Mouse (Mus musculus) heart, embryonic 14.5 days (tissue): ENCODE data around the gene Sp8. TPM values are rescaled to one million over a fixed set of nuclear protein-coding genes. Genes with fewer than 3 reads are reported as not detected.

Experiments
- ATAC-seq: fragments of 200-750 bp; cut with Nextera tagmentation; 2 replicates; pipeline ENCODE4 v1.8.0; 2017; ENCODE audit warnings: low read depth, moderate TSS enrichment; ENCODE audit not compliant: insufficient number of reproducible peaks, insufficient read depth, low FRiP score
- H3K27ac ChIP-seq, 2 experiments: fragments of 200-500 bp in 1 of 2; fragments of 300-500 bp in 1 of 2; sonication (generic) in 1 of 2; replicated peaks in 1 of 2; 2 replicates each; pipeline ENCODE4 v1.5.1; 2012 to 2014; ENCODE audit warnings: low read depth in 2 of 2, low read length in 2 of 2, control low read depth in 1 of 2, mild to moderate bottlenecking in 1 of 2, mixed read lengths in 1 of 2; ENCODE audit not compliant: control insufficient read depth in 1 of 2, insufficient read depth in 1 of 2
- H3K27me3 ChIP-seq: fragments of 300-500 bp; sonication (generic); 2 replicates; pipeline ENCODE4 v1.6.1; 2014; ENCODE audit warnings: mild to moderate bottlenecking, low read length, control low read depth; ENCODE audit not compliant: control insufficient read depth, insufficient read depth
- H3K36me3 ChIP-seq: fragments of 300-500 bp; sonication (generic); 2 replicates; pipeline ENCODE4 v1.6.1; 2014; ENCODE audit warnings: mild to moderate bottlenecking, control low read depth, low read length, mixed read lengths; ENCODE audit not compliant: control insufficient read depth, insufficient read depth
- H3K4me1 ChIP-seq, 2 experiments: fragments of 200-500 bp in 1 of 2; fragments of 300-500 bp in 1 of 2; sonication (generic) in 1 of 2; 2 replicates each; pipeline ENCODE4 v1.6.1; 2012 to 2014; ENCODE audit warnings: low read length in 2 of 2, control low read depth in 1 of 2, mixed read lengths in 1 of 2; ENCODE audit not compliant: control insufficient read depth in 2 of 2, insufficient read depth in 2 of 2
- H3K4me2 ChIP-seq: fragments of 300-500 bp; sonication (generic); 2 replicates; pipeline ENCODE4 v1.6.1; 2014; ENCODE audit warnings: mild to moderate bottlenecking, low read length
- H3K4me3 ChIP-seq, 2 experiments: fragments of 200-500 bp in 1 of 2; fragments of 300-500 bp in 1 of 2; sonication (generic) in 1 of 2; 2 replicates each; pipeline ENCODE4 v1.5.1; 2012 to 2014; ENCODE audit warnings: low read length in 2 of 2, mild to moderate bottlenecking in 2 of 2, control low read depth in 1 of 2, low read depth in 1 of 2, moderate library complexity in 1 of 2; ENCODE audit not compliant: control insufficient read depth in 1 of 2, insufficient read depth in 1 of 2
- H3K9ac ChIP-seq: fragments of 300-500 bp; sonication (generic); 2 replicates; pipeline ENCODE4 v1.6.1; 2014; ENCODE audit warnings: mild to moderate bottlenecking, low read length
- H3K9me3 ChIP-seq: fragments of 300-500 bp; sonication (generic); 2 replicates; pipeline ENCODE4 v1.6.1; 2016; ENCODE audit warnings: low read length, control low read depth; ENCODE audit not compliant: control insufficient read depth
- whole genome bisulfite sequencing: fragments of 180-500 bp; shearing (Covaris S2); extraction: QIAGEN DNeasy Blood & Tissue Kit; methylation state at CpG from one replicate; pipeline ENCODE4 v1.1.7; 2014; 5-methylcytosine and 5-hydroxymethylcytosine counted together
- polyA plus RNA-seq: library from polyadenylated mRNA; unstranded; fragments of >200 nt; fragmentation: Nextera tagmentation; extraction: Ambion mirVana; gene quantifications from 2 replicates; pipeline ENCODE4 v1.2.1, GENCODE M21; 2014

Gene Sp8
- not detected in 2 replicates for polyA plus RNA-seq

DNA sequence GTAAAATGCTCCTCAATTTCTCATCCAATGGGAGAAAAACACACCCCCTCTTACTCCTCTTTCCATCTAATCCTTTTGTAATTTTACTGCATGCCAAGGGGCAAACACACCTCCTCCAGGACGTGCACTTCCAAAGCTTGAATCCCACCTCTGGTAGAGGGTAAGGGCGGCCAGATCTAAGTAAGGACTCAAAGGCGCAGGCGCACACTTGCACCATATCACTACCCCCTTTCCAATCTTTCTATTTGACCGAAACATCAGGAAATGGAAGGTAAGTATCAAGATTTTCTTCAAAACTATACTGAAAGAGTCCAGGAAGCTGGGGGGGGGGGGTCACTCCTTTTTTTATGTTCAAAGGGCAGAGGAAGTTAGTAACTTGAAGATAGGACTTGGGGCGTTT lies at the start of gene Sp8:
Gene Sp8, plus strand, starts transcription at position 109 of the 400 bp plus-strand sequence.
- Histone ChIP-seq H3K9ac (peak within 1 kb of the TSS; percentile 38; the same call in 1 of the 2 replicates), H3K9me3 (no peaks in the 10 kb centered on the region), H3K27me3 (peaks cover 95% of the 10 kb centered on the region), H3K4me3 (peak within 1 kb of the TSS; percentile 54 to 56), H3K4me1 (peaks cover 2 to 21% of the 10 kb centered on the region in 2 experiments; a peak in 3 of 4 replicates), H3K4me2 (peak within 1 kb of the TSS; percentile 92), H3K36me3 (no peaks in the 10 kb centered on the region), H3K27ac (no peak within 1 kb of the TSS)
- ATAC-seq = no peak
- 1% methylated on average over 6 of the region's 6 CpGs for WGBS

- peaks cover 0 to 2% of the 10 kb centered on the region in 2 experiments; a peak in 1 of 4 replicates for H3K4me1 ChIP-seq
- peak overlapping the region; percentile 53 for H3K4me2 ChIP-seq
- H3K9me3 ChIP-seq = no peaks in the 10 kb centered on the region
- peaks cover 4% of the 10 kb centered on the region; the same call in 1 of the 2 replicates for H3K27me3 ChIP-seq
- no peak for ATAC-seq
- H3K27ac ChIP-seq = no peak overlapping the region
- no peak overlapping the region; a peak in 1 of 4 replicates for H3K4me3 ChIP-seq
- no peaks in the 10 kb centered on the region for H3K36me3 ChIP-seq
- no peak overlapping the region for H3K9ac ChIP-seq
- WGBS = 3% methylated on average over 17 of the region's 17 CpGs
Measured at GRCm38 (mm10) chr12:118811328-118811961, 34.7 kb upstream of the Sp8 start.

- Histone ChIP-seq H3K27me3 (peaks cover 4% of the 10 kb centered on the region; the same call in 1 of the 2 replicates), H3K9ac (no peak overlapping the region), H3K4me1 (peaks cover 0 to 2% of the 10 kb centered on the region in 2 experiments; a peak in 1 of 4 replicates), H3K27ac (no peak overlapping the region), H3K9me3 (no peaks in the 10 kb centered on the region), H3K4me3 (no peak overlapping the region), H3K36me3 (no peaks in the 10 kb centered on the region), H3K4me2 (no peak overlapping the region)
- ATAC-seq = no peak
- WGBS = 47% methylated on average over 3 of the region's 3 CpGs
Measured at GRCm38 (mm10) chr12:118814561-118814960, 31.6 kb upstream of the Sp8 start.

- no peak overlapping the region for H3K4me2 ChIP-seq
- H3K9ac ChIP-seq = no peak overlapping the region
- peaks cover 0 to 2% of the 10 kb centered on the region in 2 experiments; a peak in 1 of 4 replicates for H3K4me1 ChIP-seq
- H3K4me3 ChIP-seq = no peak overlapping the region
- H3K9me3 ChIP-seq = no peaks in the 10 kb centered on the region
- H3K27me3 ChIP-seq = peaks cover 4% of the 10 kb centered on the region; the same call in 1 of the 2 replicates
- no peak overlapping the region for H3K27ac ChIP-seq
- no peak for ATAC-seq
- H3K36me3 ChIP-seq = no peaks in the 10 kb centered on the region
Measured at GRCm38 (mm10) chr12:118816156-118816555, 30.0 kb upstream of the Sp8 start.

GRCm38 (mm10) chr12:118829881-118830280 lies 16.2 kb upstream of the Sp8 start:
- H3K9ac ChIP-seq = no peak overlapping the region
- 76% methylated on average over 6 of the region's 6 CpGs for WGBS
- ATAC-seq = no peak
- H3K27me3 ChIP-seq = no peaks in the 10 kb centered on the region
- H3K4me1 ChIP-seq = no peaks in the 10 kb centered on the region
- no peaks in the 10 kb centered on the region for H3K36me3 ChIP-seq
- H3K4me2 ChIP-seq = no peak overlapping the region
- no peak overlapping the region for H3K4me3 ChIP-seq
- no peaks in the 10 kb centered on the region for H3K9me3 ChIP-seq
- H3K27ac ChIP-seq = no peak overlapping the region

GRCm38 (mm10) chr12:118836411-118837341 lies 9.5 kb upstream of the Sp8 start:
- peak overlapping the region; percentile 94 for H3K4me2 ChIP-seq
- peaks cover 57% of the 10 kb centered on the region for H3K27me3 ChIP-seq
- no peaks in the 10 kb centered on the region for H3K36me3 ChIP-seq
- H3K27ac ChIP-seq = no peak overlapping the region
- peak overlapping the region; percentile 68 to 70 for H3K4me3 ChIP-seq
- peaks cover 4 to 6% of the 10 kb centered on the region in 2 experiments; a peak in 2 of 4 replicates for H3K4me1 ChIP-seq
- H3K9ac ChIP-seq = peak overlapping the region; percentile 64
- peak; percentile 73; the same call in 1 of the 2 replicates for ATAC-seq
- H3K9me3 ChIP-seq = no peaks in the 10 kb centered on the region
- under 1% methylated on average over 61 of the region's 72 CpGs for WGBS

DNA sequence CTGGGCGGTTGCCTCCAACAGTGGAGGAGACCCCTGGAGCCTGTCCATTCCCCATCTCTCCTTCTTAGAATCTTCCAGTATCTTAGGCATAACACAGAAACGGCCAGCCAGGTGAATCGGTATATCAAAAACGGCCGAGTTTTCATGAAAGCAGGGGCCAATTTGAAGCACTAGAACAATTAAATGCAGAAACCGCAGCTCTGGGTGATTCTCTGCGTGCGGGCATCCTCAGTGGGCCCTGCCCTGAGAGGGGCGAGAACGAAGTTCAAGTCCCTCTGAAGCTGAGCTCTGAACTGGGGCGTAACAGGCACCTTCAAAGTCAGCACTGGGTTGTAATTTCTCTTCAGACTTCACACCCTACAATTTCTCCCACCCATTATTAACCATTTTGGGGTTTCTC lies 8.8 kb upstream of the Sp8 start:
- ATAC-seq = no peak
- Histone ChIP-seq H3K27ac (no peak overlapping the region), H3K9ac (no peak overlapping the region; the same call in 1 of the 2 replicates), H3K36me3 (no peaks in the 10 kb centered on the region), H3K4me2 (peak overlapping the region; percentile 94), H3K27me3 (peaks cover 63% of the 10 kb centered on the region), H3K4me1 (peaks cover 4 to 6% of the 10 kb centered on the region in 2 experiments; a peak in 2 of 4 replicates), H3K4me3 (peak overlapping the region; percentile 68 to 70; a peak in 3 of 4 replicates), H3K9me3 (no peaks in the 10 kb centered on the region)
- 4% methylated on average over 11 of the region's 11 CpGs for WGBS
